Mouse (Mus musculus) embryo, embryonic 11.5 days (tissue): ENCODE measurements around the gene Ift46.
A peak's percentile ranks its signal among the peaks of the same experiment; 100 is the strongest.
"Not testable (repeated sequence)": the region's sequence is repeated elsewhere in the genome, so short reads cannot be mapped to it uniquely, and the experiment has no call there.

Experiments
- DNase-seq: peaks from one replicate; pipeline ENCODE4 v3.0.0-alpha.2; 2012; ENCODE audit warnings: low read depth, low spot score

The Ift46 gene

DNA sequence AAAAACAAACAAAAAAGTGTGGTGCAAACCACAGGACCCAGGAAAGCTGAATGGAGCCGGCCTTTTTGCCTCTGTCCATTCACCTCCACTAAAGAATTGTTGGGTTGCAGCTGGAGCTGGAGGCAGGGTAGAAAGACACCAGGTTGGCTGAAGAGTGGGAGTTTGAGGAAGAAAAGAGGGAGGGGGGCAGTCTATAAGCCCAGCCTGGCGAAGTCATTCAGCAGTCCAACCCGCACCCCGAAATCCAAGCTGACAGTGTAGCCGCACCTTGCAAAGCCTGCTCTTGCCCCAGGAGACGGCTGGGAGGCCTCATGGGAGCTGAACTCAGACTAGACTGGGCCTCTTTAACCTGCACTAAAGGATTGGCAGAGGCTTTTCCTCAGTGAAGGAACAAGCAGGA lies 31.8 kb upstream of the Ift46 start:
- DNase-seq = no peak

DNA sequence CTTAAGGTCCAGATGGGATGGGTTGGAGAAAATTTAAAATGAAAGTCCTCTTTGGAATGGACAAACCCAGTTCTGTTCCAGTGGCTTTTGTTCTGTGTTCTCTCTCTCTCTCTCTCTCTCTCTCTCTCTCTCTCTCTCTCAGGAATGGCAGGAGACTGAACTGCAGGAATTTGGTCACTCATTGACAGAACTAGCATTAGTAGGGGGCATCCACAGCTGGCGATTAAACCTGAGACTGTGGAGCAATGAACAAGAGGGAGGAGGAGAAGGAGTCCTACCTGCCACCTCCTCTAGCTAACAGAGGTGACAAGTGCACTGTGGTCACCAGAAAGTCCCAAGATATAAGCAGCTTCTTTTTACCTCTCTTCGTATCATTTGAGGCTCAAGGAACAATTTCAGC lies 31.4 kb upstream of the Ift46 start:
- DNase-seq = no peak

GRCm38 (mm10) chr9:44737240-44737949 lies 30.3 kb upstream of the Ift46 start:
- no peak for DNase-seq

GRCm38 (mm10) chr9:44740663-44741192 lies 27.0 kb upstream of the Ift46 start:
- no peak for DNase-seq

GRCm38 (mm10) chr9:44745371-44745770 lies 22.3 kb upstream of the Ift46 start:
- no peak for DNase-seq

DNA sequence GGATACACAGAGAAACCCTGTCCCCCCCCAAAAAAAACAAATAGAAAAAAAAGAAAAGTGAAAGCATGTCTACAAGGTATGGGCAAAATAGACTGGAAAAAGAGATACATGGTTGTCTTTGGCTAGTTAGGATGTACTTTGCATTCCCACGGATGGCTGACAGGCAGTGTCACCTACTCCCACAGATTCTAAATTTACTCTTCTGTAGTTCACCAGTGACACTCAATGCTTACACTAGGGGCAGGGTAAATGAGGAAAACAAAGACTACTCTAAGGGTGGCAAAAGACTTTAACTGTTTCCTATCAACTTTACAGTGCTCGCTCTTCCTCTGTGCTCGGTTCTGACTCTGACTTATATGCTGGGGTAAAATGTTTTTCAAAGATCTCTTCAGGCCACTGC lies 21.0 kb upstream of the Ift46 start:
- DNase-seq = no peak

DNA sequence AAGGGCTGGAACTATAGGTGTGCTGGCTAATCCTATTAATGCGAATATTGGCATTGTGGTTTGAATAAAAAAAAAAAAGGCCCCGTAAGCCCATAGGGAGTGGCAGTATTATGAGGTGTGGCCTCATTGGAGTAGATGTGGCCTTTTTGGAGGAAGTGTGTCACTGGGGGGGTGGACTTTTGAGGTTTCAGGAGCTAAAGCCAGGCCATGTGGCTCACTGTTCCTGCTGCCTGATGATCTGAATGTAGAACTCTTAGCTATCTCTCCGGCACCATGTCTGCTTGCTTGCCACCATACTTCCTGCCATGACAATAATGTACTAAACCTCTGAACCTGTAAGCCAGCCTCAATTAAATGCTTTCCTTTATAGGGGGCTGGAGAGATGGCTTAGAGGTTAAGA lies 20.4 kb upstream of the Ift46 start:
- DNase-seq = no peak

DNA sequence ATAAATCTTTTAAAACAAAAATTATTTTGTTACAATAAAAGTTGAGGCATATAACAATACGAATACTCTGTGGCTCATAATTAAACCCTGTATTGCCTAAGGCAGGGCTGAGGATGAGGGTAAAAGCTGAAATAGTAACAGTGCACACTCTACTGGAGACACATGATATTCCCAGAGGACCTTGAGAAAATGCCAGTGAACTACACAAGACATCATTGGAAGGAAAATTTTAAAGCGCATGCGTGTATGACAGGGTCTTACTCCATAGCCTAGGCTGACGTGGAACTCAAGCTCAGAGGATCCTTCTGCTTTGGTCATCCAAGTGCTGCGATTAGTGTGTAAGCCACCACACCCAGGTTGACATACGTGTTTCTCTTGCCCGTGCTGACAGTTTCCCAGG lies 19.2 kb upstream of the Ift46 start:
- no peak for DNase-seq

DNA sequence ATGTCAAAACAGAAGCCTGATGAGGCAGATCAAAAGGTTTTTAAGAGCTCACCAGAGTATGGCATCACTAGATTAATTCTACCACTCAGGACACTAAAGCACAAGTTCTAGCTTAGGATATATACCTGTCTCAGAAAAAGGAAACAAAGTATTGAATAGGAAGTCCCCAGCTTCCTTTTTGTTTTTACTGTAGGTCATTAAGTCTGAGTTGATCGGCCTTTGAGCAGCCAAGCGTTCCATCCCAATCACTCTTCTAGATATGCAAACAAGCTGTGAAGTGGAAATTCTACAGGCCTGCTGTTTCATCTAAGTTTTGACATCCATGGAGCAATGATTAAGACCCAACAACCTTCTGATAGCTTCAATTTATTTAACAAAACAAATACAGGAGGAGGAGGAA lies 6.8 kb upstream of the Ift46 start:
- DNase-seq = no peak

- not testable (repeated sequence) for DNase-seq
Observed at GRCm38 (mm10) chr9:44768029-44768394, 304 bp downstream of the Ift46 start.

DNA sequence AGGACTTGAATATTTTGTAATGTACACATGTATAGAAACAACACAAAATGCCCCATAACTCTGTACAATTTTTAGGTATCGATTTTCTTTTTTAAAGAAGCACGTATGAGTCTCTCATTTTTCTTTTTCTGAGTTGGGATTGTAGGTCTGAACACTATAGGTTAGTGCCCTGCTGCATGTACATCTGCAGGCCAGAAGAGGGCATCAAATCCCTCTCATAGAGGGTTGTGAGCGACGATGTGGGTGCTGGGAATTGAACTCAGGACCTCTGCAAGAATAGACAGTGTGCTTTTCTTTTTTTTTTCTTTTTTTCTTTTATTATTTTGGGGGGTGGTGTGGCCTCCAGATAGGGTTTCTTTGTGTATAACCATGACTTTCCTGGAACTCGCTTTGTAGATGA lies 3.7 kb downstream of the Ift46 start:
- no peak for DNase-seq

DNA sequence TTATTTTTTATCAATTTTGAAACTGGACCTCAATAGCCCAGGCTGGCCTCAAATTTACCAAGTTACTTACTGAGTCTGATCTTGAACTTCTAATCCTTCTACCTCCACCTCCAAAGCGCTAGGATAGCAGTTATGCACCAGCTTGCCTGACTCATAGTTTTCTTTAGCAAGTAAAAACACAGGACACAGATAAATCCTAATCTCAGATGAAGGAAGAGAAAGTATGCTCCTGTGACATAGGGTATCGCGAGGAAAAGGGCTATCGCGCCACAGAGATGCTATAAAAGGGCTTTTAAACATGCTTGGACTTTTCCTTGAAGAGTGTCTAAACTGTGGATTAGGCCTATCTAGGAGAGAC lies 4.7 kb downstream of the Ift46 start:
- no peak for DNase-seq

DNA sequence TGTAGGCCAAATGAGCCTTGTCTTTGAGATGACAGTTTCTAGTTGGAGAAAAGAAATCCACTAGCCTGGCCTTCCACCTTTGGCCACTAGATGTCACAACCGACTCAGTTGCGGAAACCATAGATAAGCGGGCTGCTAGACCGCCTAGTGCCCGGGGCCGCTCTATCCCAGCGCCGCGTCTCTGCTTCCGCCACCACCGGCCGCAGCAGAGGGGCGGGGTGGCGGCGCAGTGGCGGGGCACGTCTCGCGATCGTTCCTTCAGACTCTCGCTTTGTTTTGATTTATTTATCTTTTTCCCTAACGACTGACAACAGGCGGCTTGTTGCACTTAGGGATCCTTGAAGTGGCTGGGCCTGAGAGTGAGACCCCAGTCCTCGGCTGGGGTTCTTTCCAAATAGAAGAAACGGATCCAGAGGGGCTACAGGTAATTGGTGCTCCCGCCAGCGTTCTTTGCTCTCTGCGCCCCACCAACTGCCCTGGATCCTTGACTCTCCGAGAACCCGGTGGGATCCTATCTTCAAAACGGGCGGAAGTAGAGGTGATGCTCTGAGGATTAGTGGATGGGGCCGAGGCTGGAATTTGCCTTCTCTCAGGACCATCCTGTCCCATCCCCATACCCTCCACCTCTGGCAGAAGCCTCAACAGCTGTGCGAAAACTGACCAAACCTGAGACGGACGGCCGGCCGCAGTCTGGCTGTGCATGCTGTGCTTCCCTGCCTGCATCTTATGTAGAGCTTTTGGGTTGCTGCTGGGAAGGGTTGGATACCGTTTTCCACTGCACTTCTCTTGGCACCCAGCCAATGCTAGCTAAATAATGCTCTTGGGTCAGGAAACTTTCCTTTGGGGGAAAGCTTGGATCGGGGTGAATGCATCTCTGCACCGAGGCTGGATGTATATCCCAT lies 5.3 kb downstream of the Ift46 start:
- peak; percentile 89 for DNase-seq

DNA sequence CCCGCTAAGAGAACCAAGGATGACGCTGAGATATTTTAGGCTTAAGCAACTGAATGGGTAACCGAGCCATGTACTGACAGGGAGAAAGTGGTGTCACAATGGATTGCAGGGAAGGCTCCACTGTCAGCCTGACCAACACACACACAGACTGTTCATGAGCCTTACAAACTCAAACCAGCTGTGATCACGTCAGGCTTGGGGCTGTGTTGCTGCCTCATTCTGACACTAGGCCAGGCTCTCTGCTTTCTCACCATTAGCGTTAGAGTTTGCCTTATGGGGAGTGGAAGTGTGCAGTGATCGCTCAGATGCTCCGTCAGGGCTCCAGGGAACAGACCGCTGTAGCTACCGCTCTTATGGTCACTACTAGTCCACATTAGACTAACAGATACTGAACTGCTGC lies 25.1 kb downstream of the Ift46 start:
- no peak for DNase-seq

DNA sequence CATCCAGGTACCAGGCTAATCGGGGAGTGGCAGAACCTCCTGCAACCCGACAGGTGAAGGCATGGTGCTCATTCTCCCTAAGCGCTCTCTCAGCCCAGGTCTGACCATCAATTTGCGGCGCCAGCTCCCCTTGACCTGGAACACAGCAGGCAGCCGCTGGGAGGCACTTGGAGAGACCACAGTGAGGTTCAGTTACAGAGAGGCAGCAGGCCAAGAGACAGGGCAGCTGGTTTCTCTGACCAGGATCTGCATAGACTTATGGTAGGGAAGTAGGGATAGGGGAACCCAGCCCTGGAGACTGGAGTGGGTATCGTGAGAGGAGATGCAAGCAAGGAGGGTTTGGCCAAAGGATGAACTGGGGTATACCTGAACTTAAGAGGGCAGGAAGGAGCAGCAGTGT lies 30.6 kb downstream of the Ift46 start:
- no peak for DNase-seq

DNA sequence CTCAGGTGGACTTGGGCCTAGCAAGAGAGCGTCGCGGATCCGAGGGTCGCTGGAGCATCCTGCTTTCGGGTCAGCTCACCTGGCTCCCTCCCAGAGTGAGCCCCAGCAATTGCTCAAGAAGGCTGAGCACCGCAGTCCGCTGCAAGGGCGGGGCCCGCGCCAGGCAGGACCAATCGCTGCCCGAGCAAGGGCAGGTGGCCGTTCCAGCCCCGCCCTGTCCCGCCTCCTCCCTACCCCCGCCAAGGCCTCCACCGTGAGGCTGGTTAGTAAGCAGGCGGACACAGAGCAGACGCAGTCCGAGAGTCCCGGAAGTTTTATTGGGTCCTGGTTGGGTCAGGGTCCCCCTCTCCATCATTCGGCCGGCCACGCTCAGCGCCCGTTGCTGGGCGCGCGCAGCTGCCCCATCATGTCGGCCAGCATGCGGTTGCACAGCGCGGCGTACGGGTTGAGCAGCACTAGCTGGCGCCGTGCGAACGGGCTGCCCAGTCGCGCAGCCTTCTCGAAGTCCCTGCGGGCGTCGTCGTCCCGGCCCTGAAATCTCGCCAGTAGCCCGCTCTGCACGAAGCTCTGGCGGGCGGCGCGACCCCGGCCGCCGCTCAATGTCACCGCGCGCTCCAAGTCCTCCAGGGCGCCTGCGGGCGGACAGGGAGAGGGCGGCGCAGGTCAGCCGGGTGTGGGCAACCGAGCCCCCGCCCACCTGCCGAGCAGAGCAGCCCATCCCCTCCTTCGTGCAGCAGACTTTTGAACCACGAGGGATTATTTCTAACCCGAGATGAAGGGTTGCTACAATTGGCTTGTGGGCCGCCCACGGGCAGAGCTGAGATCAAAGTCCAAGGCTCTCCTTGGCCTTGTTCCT lies 31.6 kb downstream of the Ift46 start, which contains the start of gene Tmem25:
Gene Tmem25 (minus strand): TSS at position 206 of the 856 bp plus-strand sequence.
- DNase-seq = peak; percentile 59

- DNase-seq = no peak
Observed at GRCm38 (mm10) chr9:44799958-44800324, 32.2 kb downstream of the Ift46 start.

DNA sequence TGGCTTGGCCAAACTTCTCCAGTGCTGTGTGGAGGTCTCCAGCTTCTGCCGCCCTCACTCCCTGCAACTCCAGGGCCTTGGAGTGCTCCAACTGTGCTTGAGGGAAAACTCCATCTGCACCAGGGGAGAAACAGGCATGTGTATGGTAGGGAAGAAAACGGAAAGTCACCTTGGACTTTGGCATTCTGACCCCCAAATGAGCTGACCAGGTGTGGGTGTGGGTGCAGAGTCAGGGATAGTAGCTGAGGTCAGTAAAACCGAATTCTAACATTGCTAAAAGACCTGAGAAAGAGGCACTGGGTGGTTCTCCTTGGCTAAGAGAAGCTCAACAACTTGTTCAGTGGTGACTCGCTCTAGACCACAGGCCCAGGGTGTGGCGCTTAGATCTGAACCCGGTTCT lies 34.0 kb downstream of the Ift46 start:
- no peak for DNase-seq

DNA sequence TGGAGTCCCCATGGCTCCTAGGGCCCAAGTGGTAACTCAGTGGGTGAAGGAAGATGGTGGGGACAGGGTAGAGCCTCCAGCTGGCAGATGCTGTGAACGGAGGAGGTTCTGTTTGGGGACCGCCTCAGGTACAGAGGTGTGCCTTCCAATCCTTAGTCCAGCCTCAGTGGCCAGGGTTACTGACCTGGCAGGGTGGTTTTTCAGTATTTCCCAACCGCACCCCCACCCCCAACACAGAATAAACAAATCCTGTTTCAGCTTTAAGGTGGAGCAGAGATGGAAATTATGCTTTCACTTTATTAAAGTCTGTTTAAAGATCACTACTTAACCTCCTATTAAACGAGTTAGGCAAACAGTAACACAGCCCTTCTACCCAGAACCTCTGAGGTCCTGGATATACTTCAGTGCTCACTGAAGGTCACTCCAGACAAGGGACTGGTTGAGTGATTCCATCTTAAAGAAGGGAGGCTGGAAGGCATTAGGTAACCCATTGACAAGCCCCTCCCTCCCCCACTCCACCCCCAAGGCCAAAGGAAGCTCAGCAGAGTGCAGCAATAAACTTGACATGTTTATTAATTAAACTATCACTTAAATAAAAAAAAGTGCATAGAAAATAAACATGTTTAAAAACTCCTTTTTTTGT lies 35.2 kb downstream of the Ift46 start, which contains the start of gene Ttc36:
Gene Ttc36 (minus strand): TSS at position 265 of the 643 bp plus-strand sequence.
- DNase-seq = no peak

DNA sequence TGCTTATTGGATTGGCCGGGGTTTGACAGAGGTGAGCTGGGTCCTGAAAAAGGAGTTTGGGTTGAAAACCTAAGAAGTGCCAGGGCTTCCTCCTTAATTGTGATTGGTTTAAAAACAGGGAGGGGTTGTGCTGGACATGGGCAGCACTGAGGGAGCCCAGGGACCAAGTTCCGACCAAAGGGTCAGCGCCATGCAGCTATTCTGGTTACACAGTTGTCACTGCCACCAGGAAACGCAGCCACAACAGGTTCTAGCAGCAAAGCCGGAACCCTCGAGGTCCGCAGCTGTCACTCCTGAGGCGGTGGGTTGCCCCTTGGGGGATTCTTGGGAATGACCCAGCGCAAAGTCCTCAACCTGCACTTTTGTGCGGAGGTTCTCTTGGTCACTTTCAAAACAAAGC lies 37.0 kb downstream of the Ift46 start:
- no peak for DNase-seq

- no peak for DNase-seq
Observed at GRCm38 (mm10) chr9:44805536-44805935, 37.8 kb downstream of the Ift46 start.
